Mouse (Mus musculus): ENCODE data around the gene Ndufa4l2. TPM values are rescaled to one million over a fixed set of nuclear protein-coding genes. Genes with fewer than 3 reads are reported as not detected.

The Ndufa4l2 gene
- total and polyA plus RNA-seq, 2 experiments from 2014 or later: 17.4 to 21.9 TPM

DNA sequence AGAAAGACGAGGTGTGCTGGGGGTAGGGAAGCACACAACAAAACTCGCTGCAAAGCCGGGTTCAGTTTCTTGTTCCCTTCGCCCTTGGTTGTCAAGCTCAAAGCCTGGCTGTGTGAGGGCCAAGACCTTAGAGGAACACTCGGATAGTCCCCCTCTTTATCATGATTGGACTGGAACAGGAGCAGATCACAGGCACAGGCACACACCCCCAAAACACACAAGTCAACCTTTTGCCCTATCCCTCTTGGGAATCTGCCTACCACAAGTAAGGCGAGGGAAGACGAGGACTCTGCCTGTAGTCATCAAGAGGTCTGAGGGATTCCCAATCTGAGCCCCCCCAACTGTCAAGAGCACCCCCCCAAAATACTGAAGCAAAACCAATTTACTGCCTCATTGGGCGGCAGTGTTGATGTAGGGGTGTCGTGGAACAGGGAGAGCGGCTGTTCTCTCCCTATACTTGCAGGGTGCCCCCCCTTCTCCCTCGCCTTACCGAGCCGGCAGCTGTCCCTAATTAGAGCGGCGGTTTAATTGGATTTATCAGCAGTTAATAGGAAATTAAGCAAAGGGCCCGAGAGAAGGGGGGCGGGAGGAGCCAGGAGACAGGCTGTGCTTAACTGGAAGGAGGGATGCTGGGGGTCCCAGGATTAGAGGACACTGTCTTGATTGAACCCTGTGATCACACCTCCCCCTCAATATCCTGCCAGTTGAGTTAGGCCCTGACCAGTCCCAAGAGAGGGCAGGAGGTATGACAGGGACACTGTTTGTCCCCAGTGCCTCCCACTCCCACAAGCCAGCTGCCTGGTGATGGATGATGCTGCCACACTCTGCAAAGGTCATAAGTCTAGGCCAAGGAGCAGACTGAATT, 4.7 kb upstream of the Ndufa4l2 start:
- no peak for TF ChIP-seq CTCF (IDR thresholded peaks at IDR 0.05; ENCODE audit: low read depth)
- H3K36me3 ChIP-seq (ENCODE audit: insufficient read depth, low read length): no peaks in the 10 kb centered on the region
- no peaks in the 10 kb centered on the region for H3K27me3 ChIP-seq (ENCODE audit: insufficient read depth, low read length)
- H3K9me3 ChIP-seq (ENCODE audit: low read length): no peaks in the 10 kb centered on the region
- H3K9ac ChIP-seq (replicated peaks; ENCODE audit: low read length): peak overlapping the region; percentile 73; the same call in 1 of the 2 replicates
- H3K4me2 ChIP-seq (ENCODE audit: low read depth, low read length): peak overlapping the region; percentile 61
- DNase-seq (ENCODE audit: low spot score) (peak; percentile 84), ATAC-seq (peak; percentile 8; the same call in 1 of the 2 replicates)
- peak overlapping the region; percentile 32 for H3K4me3 ChIP-seq (ENCODE audit: low read length)
- H3K27ac ChIP-seq: peak overlapping the region; percentile 98
- H3K4me1 ChIP-seq (ENCODE audit: insufficient read depth, low read length): peaks cover 34% of the 10 kb centered on the region
- 12% methylated on average over 17 of the region's 17 CpGs for WGBS

DNA sequence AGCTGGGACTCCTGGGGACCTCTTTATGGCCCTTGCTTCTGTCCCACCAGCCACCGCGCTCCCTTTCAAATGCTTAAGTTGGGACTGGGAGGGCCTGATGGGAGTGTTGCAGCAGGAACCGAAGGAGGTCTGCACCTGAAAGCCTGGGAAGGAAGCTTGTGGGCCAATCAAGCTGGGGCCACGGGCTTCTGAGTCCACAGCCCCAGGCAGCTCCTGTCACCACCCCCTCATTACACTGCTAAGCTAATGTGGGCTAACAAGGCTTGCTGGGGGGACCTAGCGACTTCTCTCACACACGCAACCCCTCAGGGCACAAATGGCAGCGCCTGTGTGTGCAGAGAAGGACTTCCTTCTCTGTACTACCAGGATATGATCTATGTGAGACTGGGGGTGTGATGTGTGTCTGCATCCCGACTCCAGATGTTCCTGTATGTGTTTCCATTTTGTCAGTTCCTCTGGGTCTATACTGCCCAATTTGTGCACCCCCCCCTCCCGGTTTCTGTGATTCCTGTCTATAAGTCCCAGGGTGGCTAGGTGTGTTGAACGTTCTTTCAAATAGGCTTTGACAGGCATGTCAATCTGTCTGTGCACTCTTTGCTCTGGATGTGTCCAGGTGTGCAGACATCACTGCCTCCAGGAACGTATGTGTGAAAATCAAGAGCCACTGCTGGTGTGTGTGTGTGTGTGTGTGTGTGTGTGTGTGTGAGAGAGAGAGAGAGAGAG, 3.7 kb upstream of the Ndufa4l2 start:
- WGBS: 11% methylated on average over 11 of the region's 11 CpGs
- H3K4me1 ChIP-seq (ENCODE audit: insufficient read depth, low read length): peaks cover 41% of the 10 kb centered on the region
- peak overlapping the region; percentile 73; the same call in 1 of the 2 replicates for H3K9ac ChIP-seq (replicated peaks; ENCODE audit: low read length)
- H3K36me3 ChIP-seq (ENCODE audit: insufficient read depth, low read length): no peaks in the 10 kb centered on the region
- ATAC-seq: no peak
- no peaks in the 10 kb centered on the region for H3K27me3 ChIP-seq (ENCODE audit: insufficient read depth, low read length)
- DNase-seq (ENCODE audit: low spot score): no peak
- peak overlapping the region; percentile 86 for H3K4me2 ChIP-seq (ENCODE audit: low read depth, low read length)
- H3K4me3 ChIP-seq (ENCODE audit: low read length): peak overlapping the region; percentile 42
- TF ChIP-seq CTCF (IDR thresholded peaks at IDR 0.05; ENCODE audit: low read depth): no peak
- no peaks in the 10 kb centered on the region for H3K9me3 ChIP-seq (ENCODE audit: low read length)
- H3K27ac ChIP-seq: peak overlapping the region; percentile 98

DNA sequence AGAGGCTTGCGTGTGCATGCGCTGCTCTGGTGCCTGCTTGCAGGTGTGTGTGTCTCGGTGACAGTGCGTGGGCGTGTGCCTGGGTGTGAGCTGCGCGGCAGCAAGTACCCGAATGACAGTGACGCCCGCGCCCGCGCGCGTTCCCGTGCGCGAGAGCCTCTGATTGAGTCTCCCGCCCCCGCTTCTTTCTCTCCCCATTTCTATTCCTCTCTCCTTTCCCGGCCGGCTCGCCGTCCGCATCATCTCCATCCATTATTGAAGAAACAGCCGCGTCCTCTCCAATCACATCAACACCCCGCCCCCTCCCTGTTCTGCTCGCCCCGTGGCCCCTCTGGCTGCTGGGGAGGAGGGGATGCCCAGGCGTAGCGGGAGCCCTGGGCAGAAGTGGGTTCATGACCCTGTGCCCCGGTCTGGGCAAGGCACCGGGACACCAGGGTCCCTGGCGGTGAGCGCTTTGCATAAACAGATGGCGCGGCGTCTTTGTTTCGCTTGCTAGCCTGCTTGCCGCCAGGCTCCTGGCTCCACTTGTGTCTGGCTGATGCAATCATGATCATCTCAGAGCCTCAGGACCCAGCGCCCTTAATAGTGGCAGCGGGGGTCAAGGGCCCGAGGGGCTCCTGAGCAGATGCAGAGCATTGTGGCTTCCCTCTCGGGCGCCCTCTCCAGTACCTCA, 3.0 kb upstream of the Ndufa4l2 start:
- DNase-seq (ENCODE audit: low spot score) (peak; percentile 92), ATAC-seq (peak; percentile 24)
- H3K4me1 ChIP-seq (ENCODE audit: insufficient read depth, low read length): peaks cover 46% of the 10 kb centered on the region

DNA sequence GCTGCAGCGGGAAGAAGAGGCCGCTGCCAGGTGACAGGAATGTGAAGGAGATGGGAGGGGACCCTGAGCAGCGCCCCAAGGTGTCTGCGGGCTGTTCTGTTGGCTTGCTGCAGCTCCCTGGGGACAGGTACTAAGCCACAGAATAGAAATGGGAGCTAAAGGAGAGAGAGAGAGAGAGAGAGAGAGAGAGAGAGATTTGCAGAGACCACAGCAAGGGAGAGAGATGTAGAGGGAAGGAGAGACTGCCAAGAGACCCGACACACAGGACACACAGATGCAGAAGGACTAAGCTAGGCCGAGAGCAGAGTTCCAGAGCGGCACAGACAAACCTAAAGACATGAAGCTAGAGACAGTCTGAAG, 2.5 kb upstream of the Ndufa4l2 start:
- no peak for DNase-seq (ENCODE audit: low spot score)
- Histone ChIP-seq H3K4me1 (ENCODE audit: insufficient read depth, low read length) (peaks cover 48% of the 10 kb centered on the region), H3K36me3 (ENCODE audit: insufficient read depth, low read length) (no peaks in the 10 kb centered on the region)

More for the DNA sequence above, 3.0 kb upstream of the Ndufa4l2 start:
- under 1% methylated on average over 45 of the region's 46 CpGs for WGBS
- no peaks in the 10 kb centered on the region for H3K36me3 ChIP-seq (ENCODE audit: insufficient read depth, low read length)
- peak; percentile 62 for TF ChIP-seq CTCF (IDR thresholded peaks at IDR 0.05; ENCODE audit: low read depth)
- H3K4me2 ChIP-seq (ENCODE audit: low read depth, low read length): peak overlapping the region; percentile 86
- H3K4me3 ChIP-seq (ENCODE audit: low read length): peak overlapping the region; percentile 42
- no peaks in the 10 kb centered on the region for H3K9me3 ChIP-seq (ENCODE audit: low read length)
- peak overlapping the region; percentile 98 for H3K27ac ChIP-seq
- peak overlapping the region; percentile 73 for H3K9ac ChIP-seq (replicated peaks; ENCODE audit: low read length)
- no peaks in the 10 kb centered on the region for H3K27me3 ChIP-seq (ENCODE audit: insufficient read depth, low read length)

DNA sequence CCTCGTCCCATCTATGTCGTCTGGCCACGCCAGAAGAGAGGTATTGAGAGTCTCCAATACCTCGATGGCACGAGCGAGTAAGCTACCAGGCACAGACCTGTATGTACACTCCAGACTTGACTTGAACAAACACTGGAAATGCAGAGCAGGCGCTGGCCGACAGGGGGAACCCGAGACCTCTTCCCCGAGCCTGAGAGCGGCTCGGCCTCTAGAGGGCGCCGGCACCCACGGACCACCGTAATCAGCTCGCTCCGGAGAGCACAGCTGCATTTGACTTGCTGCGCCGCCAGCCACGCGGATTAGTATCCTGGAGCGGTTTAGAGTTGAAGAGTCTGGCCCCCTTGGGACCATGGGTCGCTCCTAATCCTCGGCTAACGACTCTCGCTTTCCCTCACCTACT, 2.0 kb upstream of the Ndufa4l2 start:
- no peaks in the 10 kb centered on the region; the same call in 1 of the 2 replicates for H3K36me3 ChIP-seq (ENCODE audit: insufficient read depth, low read length)
- H3K4me3 ChIP-seq (ENCODE audit: low read length): no peak overlapping the region
- H3K27me3 ChIP-seq (ENCODE audit: insufficient read depth, low read length): no peaks in the 10 kb centered on the region
- peak overlapping the region; percentile 98 for H3K27ac ChIP-seq
- peak overlapping the region; percentile 86 for H3K4me2 ChIP-seq (ENCODE audit: low read depth, low read length)
- peak; percentile 94 for DNase-seq (ENCODE audit: low spot score)
- TF ChIP-seq CTCF (IDR thresholded peaks at IDR 0.05; ENCODE audit: low read depth): peak; percentile 100
- peak; percentile 32 for ATAC-seq
- under 1% methylated on average over 27 of the region's 27 CpGs for whole genome bisulfite sequencing
- H3K9me3 ChIP-seq (ENCODE audit: low read length): no peaks in the 10 kb centered on the region
- peak overlapping the region; percentile 73; the same call in 1 of the 2 replicates for H3K9ac ChIP-seq (replicated peaks; ENCODE audit: low read length)
- peaks cover 48% of the 10 kb centered on the region for H3K4me1 ChIP-seq (ENCODE audit: insufficient read depth, low read length)

More for the DNA sequence above, 2.5 kb upstream of the Ndufa4l2 start:
- TF ChIP-seq CTCF (IDR thresholded peaks at IDR 0.05; ENCODE audit: low read depth): no peak
- H3K27ac ChIP-seq: peak overlapping the region; percentile 98
- H3K4me2 ChIP-seq (ENCODE audit: low read depth, low read length): peak overlapping the region; percentile 86
- ATAC-seq: no peak
- H3K27me3 ChIP-seq (ENCODE audit: insufficient read depth, low read length): no peaks in the 10 kb centered on the region
- H3K9ac ChIP-seq (replicated peaks; ENCODE audit: low read length): peak overlapping the region; percentile 73
- H3K4me3 ChIP-seq (ENCODE audit: low read length): peak overlapping the region; percentile 42
- 2% methylated on average over 7 of the region's 7 CpGs for WGBS
- no peaks in the 10 kb centered on the region for H3K9me3 ChIP-seq (ENCODE audit: low read length)

DNA sequence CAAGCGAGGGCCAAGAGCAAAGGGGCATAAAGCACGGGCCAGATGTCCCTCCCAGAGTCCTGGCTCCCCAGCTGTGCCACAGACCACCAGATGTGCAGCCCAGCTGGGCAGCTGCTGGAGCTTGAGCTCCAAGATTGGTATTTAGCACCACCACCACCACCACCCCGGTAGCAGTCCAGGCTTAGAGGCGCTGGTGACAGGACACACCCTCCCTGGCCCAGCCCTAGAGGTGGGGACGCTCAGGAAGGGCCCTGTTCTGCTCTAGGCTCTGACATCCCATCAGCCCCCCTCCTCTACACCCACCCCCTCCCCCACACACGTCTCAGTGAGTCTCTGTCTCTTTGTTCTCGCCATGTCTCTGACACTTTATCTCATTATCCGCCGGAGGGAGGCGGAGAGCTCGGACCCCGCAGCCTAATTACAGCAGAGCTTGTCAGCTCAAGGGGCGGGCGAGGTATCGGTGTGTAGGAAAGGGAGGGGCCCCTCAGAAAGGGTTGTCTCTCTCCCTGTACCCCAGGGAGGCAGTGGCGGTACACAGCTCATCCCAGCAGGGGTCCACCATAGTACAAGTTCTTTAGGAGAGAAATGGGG, 1.2 kb upstream of the Ndufa4l2 start:
- no peak for TF ChIP-seq CTCF (IDR thresholded peaks at IDR 0.05; ENCODE audit: low read depth)
- Histone ChIP-seq H3K4me1 (ENCODE audit: insufficient read depth, low read length) (peaks cover 48% of the 10 kb centered on the region), H3K27me3 (ENCODE audit: insufficient read depth, low read length) (no peaks in the 10 kb centered on the region), H3K9me3 (ENCODE audit: low read length) (no peaks in the 10 kb centered on the region), H3K4me3 (ENCODE audit: low read length) (no peak overlapping the region), H3K36me3 (ENCODE audit: insufficient read depth, low read length) (peaks cover 5% of the 10 kb centered on the region), H3K9ac (replicated peaks; ENCODE audit: low read length) (no peak overlapping the region), H3K4me2 (ENCODE audit: low read depth, low read length) (peak overlapping the region; percentile 86), H3K27ac (peak overlapping the region; percentile 1; the same call in 1 of the 2 replicates)
- WGBS: 2% methylated on average over 16 of the region's 16 CpGs
- no peak for ATAC-seq
- peak; percentile 41 for DNase-seq (ENCODE audit: low spot score)

Measured in hindbrain, postnatal 0 days (tissue).